In the genomic region with DNA sequence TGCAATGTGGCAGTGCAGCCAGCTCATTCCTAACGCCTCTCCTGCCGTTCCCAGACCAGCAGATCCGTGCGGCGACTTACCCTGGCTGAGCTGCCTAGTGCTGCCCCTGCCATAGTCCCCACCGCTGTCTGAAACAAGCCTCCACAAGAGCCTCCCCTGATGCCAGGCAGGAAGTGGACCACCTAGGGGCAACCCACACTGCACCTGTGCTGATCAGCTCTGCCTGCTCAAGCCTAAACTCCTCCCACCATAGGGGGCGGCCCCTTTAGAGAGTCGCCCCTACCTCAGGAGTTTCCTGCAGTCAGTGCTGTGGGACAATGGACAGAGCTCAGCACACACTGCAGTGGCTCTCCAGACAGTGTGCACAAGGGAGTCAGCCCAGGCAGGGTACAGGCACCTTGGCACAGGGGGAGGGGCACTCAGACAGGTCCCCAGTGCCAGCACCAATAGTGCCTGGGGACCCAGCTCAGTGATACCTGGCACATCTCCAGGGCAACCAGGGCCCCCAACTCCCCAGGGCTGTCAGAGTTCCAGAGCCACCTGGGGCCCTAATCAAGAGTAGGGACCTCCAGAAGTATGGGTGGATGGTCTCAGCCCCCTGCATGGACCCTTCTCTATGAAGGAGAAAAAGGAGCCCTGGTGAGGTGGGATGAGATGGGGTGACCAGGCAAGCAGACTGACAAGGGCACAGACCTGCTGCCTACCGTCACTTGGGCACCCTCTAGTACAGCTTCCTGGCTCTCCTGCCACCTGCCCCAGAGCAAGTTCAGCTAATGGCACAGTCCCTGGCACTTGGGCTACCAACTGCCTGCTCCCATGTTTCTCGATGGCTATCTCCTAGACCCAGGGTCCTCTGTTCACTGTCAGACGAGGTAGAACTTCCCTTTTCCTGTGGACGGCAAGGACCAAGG, we compare ENCODE assay signal across 10 mouse cellular contexts. TPM values are rescaled to one million over a fixed set of nuclear protein-coding genes. Genes with fewer than 3 reads are reported as not detected.
A peak's percentile ranks its signal among the peaks of the same experiment; 100 is the strongest.
DNase-seq lines count a peak whose midpoint lies in the region; ATAC-seq lines count a peak whose summit lies in the region.
"Had no signal": no experiment of that assay in that cellular context is flagged by ENCODE, and none has a peak within 500 bp of the region (broad histone marks: within the 10 kb centered on the region; RNA-seq: fewer than 3 reads in every experiment).

No protein-coding gene starts in this region.

- H3K4me2 ChIP-seq in heart, embryonic 16.5 days (ENCODE audit: low read depth, low read length): peak overlapping the region; percentile 48; the same call in 1 of the 2 replicates
- peak overlapping the region; percentile 9; the same call in 1 of the 2 replicates for H3K4me2 ChIP-seq in neural tube, embryonic 12.5 days (replicated peaks)
- H3K4me2 ChIP-seq in limb, embryonic 15.5 days: no peak overlapping the region

- WGBS in heart, embryonic 16.5 days: 71% methylated on average over 12 of the region's 12 CpGs
- 80% methylated on average over 12 of the region's 12 CpGs for WGBS in neural tube, embryonic 12.5 days
- 76% methylated on average over 12 of the region's 12 CpGs for WGBS in limb, embryonic 15.5 days

- H3K9me3 ChIP-seq in heart, embryonic 16.5 days (replicated peaks; ENCODE audit: control insufficient read depth, low read length): no peaks in the 10 kb centered on the region
- H3K9me3 ChIP-seq in neural tube, embryonic 12.5 days: no peaks in the 10 kb centered on the region
- H3K9me3 ChIP-seq in limb, embryonic 15.5 days: no peaks in the 10 kb centered on the region

- H3K27me3 ChIP-seq in heart, embryonic 16.5 days (ENCODE audit: control insufficient read depth, insufficient read depth, low read length): no peaks in the 10 kb centered on the region
- no peaks in the 10 kb centered on the region for H3K27me3 ChIP-seq in neural tube, embryonic 12.5 days (replicated peaks)
- H3K27me3 ChIP-seq in limb, embryonic 15.5 days: no peaks in the 10 kb centered on the region

- H3K27ac ChIP-seq in heart, embryonic 16.5 days (ENCODE audit: low read length): no peak overlapping the region
- H3K27ac ChIP-seq in neural tube, embryonic 12.5 days: no peak overlapping the region
- H3K27ac ChIP-seq in limb, embryonic 15.5 days: peak overlapping the region; percentile 39
- H3K27ac ChIP-seq: liver, embryonic 14.5 days had no signal

- 0 out of 2 replicates have a peak overlapping the region, but pooled peaks have one; percentile 3 for H3K4me3 ChIP-seq in heart, embryonic 16.5 days (ENCODE audit: low read length)
- H3K4me3 ChIP-seq in neural tube, embryonic 12.5 days: no peak overlapping the region
- no peak overlapping the region for H3K4me3 ChIP-seq in limb, embryonic 15.5 days

- intact Hi-C loops in heart, postnatal 25 days (cut with DNase I): no loop called here

- H3K36me3 ChIP-seq in heart, embryonic 16.5 days (ENCODE audit: control insufficient read depth, insufficient read depth): peaks cover 10% of the 10 kb centered on the region
- peaks cover 41% of the 10 kb centered on the region for H3K36me3 ChIP-seq in neural tube, embryonic 12.5 days
- H3K36me3 ChIP-seq in limb, embryonic 15.5 days: peaks cover 45% of the 10 kb centered on the region

- DNase-seq in heart, postnatal 25 days (ENCODE audit: low spot score): no peak
- no peak for DNase-seq in neural tube, embryonic 10.5 days (ENCODE audit: extremely low spot score, low spot score)
- peak; percentile 53 for DNase-seq in yolk sac, embryonic 10.5 days (ENCODE audit: low spot score)
- no peak for DNase-seq in urinary bladder, postnatal 25 days (ENCODE audit: low spot score)
- no peak for DNase-seq in retina, embryonic 14.5 days (ENCODE audit: low spot score)
- DNase-seq: right cerebral cortex, postnatal 14 days had no signal

- peak overlapping the region; percentile 10; the same call in 1 of the 2 replicates for H3K9ac ChIP-seq in heart, embryonic 16.5 days (ENCODE audit: low read length)
- H3K9ac ChIP-seq in neural tube, embryonic 12.5 days: 0 out of 2 replicates have a peak overlapping the region, but pooled peaks have one; percentile 17
- 0 out of 2 replicates have a peak overlapping the region, but pooled peaks have one; percentile 2 for H3K9ac ChIP-seq in limb, embryonic 15.5 days
- H3K9ac ChIP-seq: liver, embryonic 14.5 days had no signal

- peaks cover 33% of the 10 kb centered on the region for H3K4me1 ChIP-seq in heart, embryonic 16.5 days (ENCODE audit: control insufficient read depth, insufficient read depth, low read length)
- peaks cover 30% of the 10 kb centered on the region for H3K4me1 ChIP-seq in neural tube, embryonic 12.5 days
- peaks cover 47% of the 10 kb centered on the region for H3K4me1 ChIP-seq in limb, embryonic 15.5 days

- 0 out of 2 replicates have a peak, but pooled peaks have one; percentile 11 for ATAC-seq in heart, embryonic 16.5 days (replicated peaks; ENCODE audit: extremely low read depth, insufficient read depth, low FRiP score)
- ATAC-seq in neural tube, embryonic 12.5 days (ENCODE audit: low FRiP score, low read depth): no peak
- ATAC-seq in limb, embryonic 15.5 days (ENCODE audit: insufficient number of reproducible peaks, low FRiP score, low TSS enrichment, low read depth): no peak

RNA-seq across cellular contexts. Expression of gene Abhd17a, which starts 5.2 kb away (rescaled TPM):
- polyA plus RNA-seq in heart, embryonic 16.5 days (2015; fragmentation: Nextera tagmentation; extraction: Ambion mirVana): 79.5 and 91.7 TPM in 2 replicates
- 10 to 100 TPM; 50.1 to 51.1 TPM for total RNA-seq in heart, postnatal 25 days (2021)
- 126 and 127 TPM in 2 replicates for polyA plus RNA-seq in neural tube, embryonic 12.5 days (2016; fragmentation: Nextera tagmentation; extraction: Ambion mirVana)
- 97.0 and 104 TPM in 2 replicates for polyA plus RNA-seq in limb, embryonic 15.5 days (2015; fragmentation: Nextera tagmentation; extraction: Ambion mirVana)

RNA-seq across cellular contexts. Expression of gene Klf16, which starts 7.8 kb away (rescaled TPM):
- 5.8 and 6.0 TPM in 2 replicates for polyA plus RNA-seq in heart, embryonic 16.5 days (2015; fragmentation: Nextera tagmentation; extraction: Ambion mirVana)
- total RNA-seq in heart, postnatal 25 days (2021): 1 to 10 TPM; 3.0 to 4.5 TPM
- 7.3 and 7.5 TPM in 2 replicates for polyA plus RNA-seq in neural tube, embryonic 12.5 days (2016; fragmentation: Nextera tagmentation; extraction: Ambion mirVana)
- polyA plus RNA-seq in limb, embryonic 15.5 days (2015; fragmentation: Nextera tagmentation; extraction: Ambion mirVana): 7.9 and 9.9 TPM in 2 replicates

RNA-seq across cellular contexts. Expression of gene Scamp4, which starts 17.8 kb away (rescaled TPM):
- 60.1 and 68.4 TPM in 2 replicates for polyA plus RNA-seq in heart, embryonic 16.5 days (2015; fragmentation: Nextera tagmentation; extraction: Ambion mirVana)
- total RNA-seq in heart, postnatal 25 days (2021): 10 to 100 TPM; 21.0 to 21.7 TPM
- 60.8 and 63.9 TPM in 2 replicates for polyA plus RNA-seq in neural tube, embryonic 12.5 days (2016; fragmentation: Nextera tagmentation; extraction: Ambion mirVana)
- polyA plus RNA-seq in limb, embryonic 15.5 days (2015; fragmentation: Nextera tagmentation; extraction: Ambion mirVana): 100 and 102 TPM in 2 replicates

RNA-seq across cellular contexts. Expression of gene Adat3, which starts 17.8 kb away (rescaled TPM):
- polyA plus RNA-seq in heart, embryonic 16.5 days (2015; fragmentation: Nextera tagmentation; extraction: Ambion mirVana): 3.5 and 4.0 TPM in 2 replicates
- 1 to 10 TPM in 1 of 2 experiments, under 1 TPM in 1; 0.84 to 1.2 TPM for total RNA-seq in heart, postnatal 25 days (2021)
- 5.4 and 6.7 TPM in 2 replicates for polyA plus RNA-seq in neural tube, embryonic 12.5 days (2016; fragmentation: Nextera tagmentation; extraction: Ambion mirVana)
- polyA plus RNA-seq in limb, embryonic 15.5 days (2015; fragmentation: Nextera tagmentation; extraction: Ambion mirVana): 6.4 and 8.0 TPM in 2 replicates

RNA-seq across cellular contexts. Expression of gene Gm49322, which starts 20.9 kb away (rescaled TPM):
- polyA plus RNA-seq in heart, embryonic 16.5 days (2015; fragmentation: Nextera tagmentation; extraction: Ambion mirVana): 2.2 and 2.8 TPM in 2 replicates
- total RNA-seq in heart, postnatal 25 days (2021): under 1 TPM; 0.52 to 0.59 TPM
- polyA plus RNA-seq in neural tube, embryonic 12.5 days (2016; fragmentation: Nextera tagmentation; extraction: Ambion mirVana): 3.6 and 6.0 TPM in 2 replicates
- 4.9 and 5.8 TPM in 2 replicates for polyA plus RNA-seq in limb, embryonic 15.5 days (2015; fragmentation: Nextera tagmentation; extraction: Ambion mirVana)
